Mouse (Mus musculus) mouse embryonic stem cell (cell line): ENCODE data around the gene Prkag3.

Experiments
- in situ Hi-C, 2 experiments: fragments of 300-500 bp; cut with MboI; formaldehyde crosslinking; loops; 1 replicate in 1 of 2; 3 replicates in 1 of 2; pipeline ENCODE4 v1.14.3; 2019 to 2020; ENCODE audit warnings: low sequenced_read_pairs in 2 of 2, low pct_unique_long_range_greater_than_20kb in 1 of 2, mixed read lengths in 1 of 2; ENCODE audit not compliant: unreplicated experiment in 1 of 2

Prkag3 gene

GRCm38 (mm10) chr1:74693891-74694583 is 55.0 kb downstream of the Prkag3 start:
- in situ Hi-C loops: no loop called here
